Mouse (Mus musculus): ENCODE results near the gene Magi2.

The Magi2 gene

GRCm38 (mm10) chr5:20359021-20359420 is 1132.2 kb downstream of the Magi2 start:
- DNase-seq (ENCODE audit: low spot score in 2 of 2) = no peak

- DNase-seq (ENCODE audit: low spot score in 2 of 2) = no peak
Measured at GRCm38 (mm10) chr5:20362154-20362553, 1135.3 kb downstream of the Magi2 start.

- peak; percentile 33 to 50 for DNase-seq (ENCODE audit: low spot score in 2 of 2)
Measured at GRCm38 (mm10) chr5:20363216-20363615, 1136.4 kb downstream of the Magi2 start.

DNA sequence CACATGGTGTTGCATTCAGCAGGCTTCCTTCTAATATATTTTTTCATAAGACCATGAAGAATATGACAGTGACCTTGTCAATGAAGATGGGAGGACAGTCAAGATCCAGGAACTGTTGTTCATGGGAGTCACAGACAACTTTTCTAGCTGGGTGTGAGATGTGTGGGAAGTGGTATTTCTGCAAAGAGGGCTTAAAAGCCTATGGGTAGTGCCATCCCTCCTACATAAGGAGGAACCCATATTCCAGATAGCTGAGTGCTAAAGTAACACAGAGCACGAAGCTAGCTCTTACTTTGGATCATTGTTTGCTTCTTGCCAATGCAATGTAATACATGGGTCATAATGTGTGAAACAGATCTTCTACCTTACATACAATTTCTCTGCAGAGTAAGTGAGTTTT is 1146.8 kb downstream of the Magi2 start:
- peak in 1 of 2 experiments; percentile 26 for DNase-seq (ENCODE audit: low spot score in 2 of 2)

GRCm38 (mm10) chr5:20378071-20378800 is 1151.4 kb downstream of the Magi2 start:
- no peak for DNase-seq (ENCODE audit: low spot score in 2 of 2)

GRCm38 (mm10) chr5:20404533-20404932 is 1177.7 kb downstream of the Magi2 start:
- no peak for DNase-seq (ENCODE audit: low spot score in 2 of 2)

DNA sequence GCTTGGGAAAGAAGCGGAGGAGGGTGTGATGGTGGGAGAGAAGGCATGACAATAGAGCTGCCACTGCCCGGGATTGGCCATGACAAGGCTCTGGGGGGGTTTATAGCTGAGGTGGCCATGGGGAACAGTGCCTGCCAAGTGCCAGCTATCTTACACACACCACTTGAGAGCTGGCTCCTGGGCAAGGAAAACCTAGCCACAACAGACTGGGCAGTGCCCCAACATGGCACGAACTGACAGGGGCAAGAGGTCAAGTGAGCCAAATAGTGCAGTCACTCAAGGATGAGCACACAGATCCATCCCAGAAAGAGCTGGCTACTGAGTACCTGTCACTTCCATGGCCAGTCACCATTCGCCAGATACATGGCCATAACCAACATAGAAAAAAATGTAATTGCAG is 1179.8 kb downstream of the Magi2 start:
- no peak for DNase-seq (ENCODE audit: low spot score in 2 of 2)

DNA sequence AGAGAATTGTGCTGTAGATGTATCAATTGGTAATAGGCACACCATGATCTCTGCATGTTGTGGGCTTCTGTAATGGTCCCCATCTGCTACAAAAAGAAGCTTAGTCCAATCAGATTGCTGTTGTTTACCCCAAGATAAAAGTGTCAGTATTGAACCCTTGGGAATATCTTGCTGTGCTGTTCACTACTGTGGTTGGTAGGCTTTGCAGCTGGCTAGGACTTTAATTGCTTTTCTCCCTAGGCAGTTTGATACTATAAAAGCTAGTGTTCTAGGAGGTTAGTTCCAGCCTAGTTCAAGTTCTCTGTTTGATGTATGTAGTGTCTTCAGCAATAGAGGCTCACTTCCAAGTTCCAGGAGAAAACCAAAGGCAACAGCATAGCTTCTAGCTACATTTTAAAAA is 1188.5 kb downstream of the Magi2 start:
- no peak for DNase-seq (ENCODE audit: low spot score in 2 of 2)

- no peak for DNase-seq (ENCODE audit: low spot score in 2 of 2)
Measured at GRCm38 (mm10) chr5:20417348-20417747, 1190.5 kb downstream of the Magi2 start.

GRCm38 (mm10) chr5:20432148-20432813 is 1205.4 kb downstream of the Magi2 start:
- no peak for DNase-seq (ENCODE audit: low spot score in 2 of 2)

- DNase-seq (ENCODE audit: low spot score in 2 of 2) = peak; percentile 45 to 76
Measured at GRCm38 (mm10) chr5:20446471-20447174, 1219.8 kb downstream of the Magi2 start.

- no peak for DNase-seq (ENCODE audit: low spot score in 2 of 2)
Measured at GRCm38 (mm10) chr5:20456106-20456505, 1229.3 kb downstream of the Magi2 start.

GRCm38 (mm10) chr5:20457742-20458510 is 1231.1 kb downstream of the Magi2 start:
- no peak for DNase-seq (ENCODE audit: low spot score in 2 of 2)

GRCm38 (mm10) chr5:20461709-20462108 is 1234.9 kb downstream of the Magi2 start:
- no peak for DNase-seq (ENCODE audit: low spot score in 2 of 2)

DNA sequence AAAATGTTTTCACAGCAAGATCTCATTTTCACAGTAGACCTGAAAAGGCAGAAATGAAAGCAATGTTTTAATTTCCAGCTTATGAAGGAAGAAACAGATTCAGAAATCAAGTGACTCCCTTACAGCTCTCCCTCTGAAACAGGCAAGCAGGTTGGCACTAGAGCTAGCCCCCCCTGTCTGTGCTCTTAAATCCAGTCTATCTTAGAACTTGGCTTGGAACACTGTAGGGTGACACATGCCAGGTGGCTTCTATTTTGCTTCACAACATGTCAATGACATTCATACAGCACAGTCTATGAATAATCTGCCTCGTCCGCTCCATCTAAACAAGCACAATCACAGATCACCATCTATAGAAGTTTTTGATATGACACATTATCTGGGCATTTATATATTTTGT is 1235.5 kb downstream of the Magi2 start:
- DNase-seq (ENCODE audit: low spot score in 2 of 2) = peak; percentile 46 to 75

DNA sequence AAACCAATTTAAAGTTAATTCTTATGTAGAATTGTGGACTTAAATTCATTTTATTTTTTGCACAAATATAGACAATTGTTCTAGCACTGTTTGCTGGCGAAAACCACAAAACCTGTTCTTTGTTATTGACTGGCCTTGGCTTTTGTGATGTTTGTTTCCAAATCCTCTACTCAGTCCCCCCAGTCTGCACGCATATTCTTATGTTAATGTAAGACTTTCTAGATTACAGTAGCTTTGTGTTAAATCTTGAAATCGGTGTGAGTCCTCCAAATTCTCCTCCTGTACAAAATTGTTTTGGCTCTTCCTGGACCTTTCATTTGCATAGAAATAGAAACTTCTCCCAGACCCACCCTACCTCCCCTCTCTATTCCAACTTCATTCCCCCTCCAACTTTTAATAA is 1242.9 kb downstream of the Magi2 start:
- no peak for DNase-seq (ENCODE audit: low spot score in 2 of 2)

GRCm38 (mm10) chr5:20470466-20470865 is 1243.6 kb downstream of the Magi2 start:
- no peak for DNase-seq (ENCODE audit: low spot score in 2 of 2)

- no peak for DNase-seq (ENCODE audit: low spot score in 2 of 2)
Measured at GRCm38 (mm10) chr5:20484505-20484904, 1257.7 kb downstream of the Magi2 start.

DNA sequence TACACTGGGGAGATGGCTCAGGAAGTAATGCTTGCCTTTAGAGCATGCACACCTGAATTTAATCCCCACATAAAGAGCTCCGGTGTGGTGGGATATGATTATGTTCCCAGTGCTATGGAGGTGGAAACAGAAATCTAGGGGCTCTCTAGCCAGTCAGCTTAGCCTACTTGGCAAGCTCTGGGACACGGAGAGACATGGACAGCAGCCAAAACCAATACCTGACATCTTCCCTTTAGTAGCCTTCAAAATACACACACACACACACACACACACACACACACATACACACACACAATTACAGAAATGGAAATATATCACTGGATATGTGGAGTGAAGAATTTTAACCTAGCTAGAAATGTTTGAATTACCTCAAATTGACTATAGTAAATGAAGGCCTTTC is 1265.1 kb downstream of the Magi2 start:
- no peak for DNase-seq (ENCODE audit: low spot score in 2 of 2)

DNA sequence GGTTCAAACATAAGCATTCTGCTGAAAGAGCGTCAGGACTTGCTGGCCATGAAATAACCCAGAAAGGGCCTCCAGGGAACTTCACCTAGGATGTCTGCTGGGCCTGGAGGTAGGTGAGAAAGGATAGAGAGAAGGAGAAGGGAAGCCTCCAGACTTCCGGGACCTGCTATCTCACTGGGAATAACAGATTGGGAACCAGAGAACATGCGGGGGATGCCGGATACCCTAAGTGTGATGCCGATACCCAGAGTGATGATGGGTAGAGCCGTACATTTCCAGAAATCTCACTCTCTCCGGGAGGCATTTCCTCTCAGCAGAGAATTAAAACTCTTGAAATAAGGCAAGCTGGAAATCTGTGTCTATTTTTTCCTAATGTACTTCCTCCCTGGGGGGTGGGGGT is 1265.8 kb downstream of the Magi2 start:
- peak; percentile 59 to 63 for DNase-seq (ENCODE audit: low spot score in 2 of 2)

DNA sequence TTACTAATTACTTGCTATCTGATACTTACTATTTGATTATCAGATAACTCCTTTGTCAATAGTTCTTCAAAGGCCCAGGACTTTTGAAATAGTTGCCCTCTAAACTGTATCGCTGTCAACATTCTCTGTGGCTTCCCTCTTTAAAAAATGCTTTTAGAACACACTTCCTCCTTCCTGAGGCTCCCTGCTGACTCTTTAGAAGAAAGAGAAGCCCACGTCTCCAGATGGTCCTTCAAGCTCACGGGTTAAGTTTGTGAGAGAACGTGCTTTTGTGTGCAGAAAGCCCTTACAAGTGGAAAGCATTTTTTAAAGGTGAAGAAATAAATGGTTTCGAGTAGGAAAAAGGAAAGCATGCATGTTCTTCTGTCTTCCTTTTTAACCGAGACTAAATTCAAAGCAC is 1267.2 kb downstream of the Magi2 start:
- peak in 1 of 2 experiments; percentile 62 for DNase-seq (ENCODE audit: low spot score in 2 of 2)

GRCm38 (mm10) chr5:20496924-20497323 is 1270.1 kb downstream of the Magi2 start:
- no peak for DNase-seq (ENCODE audit: low spot score in 2 of 2)
